Mouse (Mus musculus) heart, embryonic 15.5 days (tissue): ENCODE data around the gene Slc31a2. TPM values are rescaled to one million over a fixed set of nuclear protein-coding genes. Genes with fewer than 3 reads are reported as not detected.

Source experiments
- ATAC-seq: fragments of 200-750 bp; cut with Nextera tagmentation; replicated peaks from 2 replicates; pipeline ENCODE4 v1.8.0; 2017; ENCODE audit warnings: low read depth, moderate TSS enrichment; ENCODE audit not compliant: insufficient number of reproducible peaks, insufficient read depth, low FRiP score
- H3K27ac ChIP-seq: fragments of 300-500 bp; sonication (generic); 2 replicates; pipeline ENCODE4 v1.5.1; 2015; ENCODE audit warnings: mild to moderate bottlenecking, inconsistent platforms
- H3K27me3 ChIP-seq: fragments of 300-500 bp; sonication (generic); 2 replicates; pipeline ENCODE4 v1.6.1; 2015; ENCODE audit warnings: inconsistent platforms
- H3K36me3 ChIP-seq: fragments of 300-500 bp; sonication (generic); 2 replicates; pipeline ENCODE4 v1.6.1; 2015; ENCODE audit warnings: mild to moderate bottlenecking, inconsistent platforms
- H3K4me1 ChIP-seq: fragments of 300-500 bp; sonication (generic); replicated peaks from 2 replicates; pipeline ENCODE4 v1.6.1; 2015; ENCODE audit warnings: inconsistent platforms
- H3K4me2 ChIP-seq: fragments of 300-500 bp; sonication (generic); 2 replicates; pipeline ENCODE4 v1.6.1; 2015; ENCODE audit warnings: inconsistent platforms, mild to moderate bottlenecking, moderate library complexity
- H3K4me3 ChIP-seq: fragments of 300-500 bp; sonication (generic); 2 replicates; pipeline ENCODE4 v1.5.1; 2015; ENCODE audit warnings: mild to moderate bottlenecking, inconsistent platforms
- H3K9ac ChIP-seq: fragments of 300-500 bp; sonication (generic); 2 replicates; pipeline ENCODE4 v1.6.1; 2015; ENCODE audit warnings: mild to moderate bottlenecking, inconsistent platforms
- H3K9me3 ChIP-seq: fragments of 300-500 bp; sonication (generic); replicated peaks from 2 replicates; pipeline ENCODE4 v1.6.1; 2016; ENCODE audit warnings: inconsistent platforms
- WGBS: fragments of 180-500 bp; shearing (Covaris S2); methylation state at CpG from one replicate; pipeline ENCODE4 v1.1.7; 2015; ENCODE audit warnings: mixed read lengths; 5-methylcytosine and 5-hydroxymethylcytosine counted together
- polyA plus RNA-seq: library from polyadenylated mRNA; unstranded; fragments of >200 nt; fragmentation: Nextera tagmentation; extraction: Ambion mirVana; gene quantifications from 2 replicates; pipeline ENCODE4 v1.2.1, GENCODE M21; 2015

The Slc31a2 gene
- 22.2 and 27.3 TPM in 2 replicates for polyA plus RNA-seq

DNA sequence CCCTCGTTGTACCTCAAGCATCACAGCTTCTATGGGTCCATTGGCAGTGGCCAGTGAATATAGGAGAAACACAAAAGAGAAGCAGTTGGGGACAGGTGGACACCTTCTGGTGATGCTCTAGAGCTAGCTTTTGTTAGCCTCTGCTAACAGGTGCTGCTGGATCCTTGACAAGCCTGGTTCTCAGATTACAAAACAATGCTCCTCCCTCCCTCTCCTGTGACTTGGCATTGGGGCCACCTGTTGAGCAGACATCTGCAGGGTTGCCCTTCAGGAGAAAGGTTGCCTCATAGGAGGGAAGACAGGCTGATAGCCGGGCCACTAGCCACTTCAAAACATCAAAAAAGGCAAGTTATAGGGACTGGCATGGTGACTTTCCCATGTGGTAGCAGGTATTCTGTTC lies at the start of gene Slc31a2:
Slc31a2 (plus strand) TSS at position 287 of the 400 bp plus-strand sequence.
- 41% methylated on average over 2 of the region's 2 CpGs for WGBS
- peaks cover 4% of the 10 kb centered on the region; the same call in 1 of the 2 replicates for H3K4me1 ChIP-seq
- ATAC-seq, result no peak

DNA sequence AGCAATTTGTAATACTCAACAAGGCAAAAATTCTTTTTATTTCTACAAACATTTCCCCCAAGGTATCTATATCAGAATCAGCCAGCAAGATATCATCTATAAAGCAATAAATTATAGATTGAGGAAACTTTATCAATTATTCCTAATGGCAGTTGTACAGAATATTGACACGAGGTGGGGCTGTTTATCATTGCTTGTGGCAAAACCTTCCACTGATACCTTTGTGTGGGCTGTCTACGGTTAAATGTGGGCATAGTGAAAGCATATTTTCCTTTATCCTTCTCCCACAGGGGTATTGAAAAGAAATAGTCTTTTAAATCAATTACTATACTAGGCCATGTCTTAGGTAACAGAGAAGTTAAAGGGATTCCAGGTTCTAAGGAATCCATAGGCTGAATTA lies 48.9 kb upstream of the Slc31a2 start:
- peaks cover 5% of the 10 kb centered on the region; the same call in 1 of the 2 replicates for H3K4me1 ChIP-seq
- no peak overlapping the region for H3K4me2 ChIP-seq
- H3K9me3 ChIP-seq, result no peaks in the 10 kb centered on the region
- no peak for ATAC-seq
- no peak overlapping the region for H3K27ac ChIP-seq
- H3K9ac ChIP-seq, result no peak overlapping the region
- H3K4me3 ChIP-seq, result no peak overlapping the region
- 64% methylated on average over 2 of the region's 2 CpGs for WGBS
- H3K27me3 ChIP-seq, result no peaks in the 10 kb centered on the region
- H3K36me3 ChIP-seq, result no peaks in the 10 kb centered on the region

More for the DNA sequence above, at the start of gene Slc31a2:
- H3K27me3 ChIP-seq, result no peaks in the 10 kb centered on the region
- no peaks in the 10 kb centered on the region for H3K36me3 ChIP-seq
- H3K9me3 ChIP-seq, result no peaks in the 10 kb centered on the region
- H3K9ac ChIP-seq, result no peak within 1 kb of the TSS
- H3K27ac ChIP-seq, result no peak within 1 kb of the TSS
- H3K4me2 ChIP-seq, result no peak within 1 kb of the TSS
- no peak within 1 kb of the TSS for H3K4me3 ChIP-seq

DNA sequence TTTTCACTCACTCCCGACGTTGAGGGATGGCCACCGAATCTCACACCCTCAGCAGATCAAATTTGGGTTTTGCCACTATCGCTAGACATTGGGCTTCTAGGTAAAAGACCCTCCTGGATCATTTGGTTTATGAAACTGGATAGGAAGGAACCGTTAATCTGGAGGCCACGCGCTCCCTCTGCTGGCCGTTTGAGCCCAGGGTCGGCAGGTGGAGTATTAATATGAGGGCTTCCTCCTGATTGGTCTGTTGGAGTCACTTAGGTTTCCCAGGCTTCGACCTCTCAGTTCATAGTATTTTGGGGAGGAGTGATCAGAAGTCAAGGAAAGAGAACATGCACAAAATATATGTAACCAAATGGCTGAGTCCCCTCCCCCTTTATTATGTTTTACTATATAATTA lies 34.0 kb upstream of the Slc31a2 start:
- H3K36me3 ChIP-seq, result no peaks in the 10 kb centered on the region
- no peaks in the 10 kb centered on the region for H3K9me3 ChIP-seq
- ATAC-seq, result no peak
- H3K4me1 ChIP-seq, result no peaks in the 10 kb centered on the region
- no peak overlapping the region for H3K4me2 ChIP-seq
- no peak overlapping the region for H3K9ac ChIP-seq
- H3K27ac ChIP-seq, result no peak overlapping the region
- WGBS, result 31% methylated on average over 10 of the region's 10 CpGs
- H3K4me3 ChIP-seq, result no peak overlapping the region
- H3K27me3 ChIP-seq, result no peaks in the 10 kb centered on the region

DNA sequence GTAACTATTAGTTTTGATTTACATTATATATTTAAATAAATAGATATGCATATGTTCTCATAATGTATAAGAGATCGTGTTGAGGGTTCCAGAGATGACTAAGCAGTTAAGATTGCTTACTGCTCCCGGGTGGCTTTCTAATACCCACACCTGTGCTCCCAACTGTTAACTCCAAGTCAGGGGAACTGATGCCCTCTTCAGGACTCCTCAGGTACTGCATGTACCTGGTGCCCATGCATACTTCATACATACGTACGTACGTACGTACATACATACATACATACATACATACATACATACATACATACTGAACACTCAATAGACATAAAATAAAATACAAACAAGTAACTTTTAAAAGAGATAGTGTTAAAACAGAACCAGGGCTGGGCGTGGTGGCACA lies 32.9 kb upstream of the Slc31a2 start:
- 85% methylated on average over 7 of the region's 7 CpGs for WGBS
- Histone ChIP-seq H3K27ac (no peak overlapping the region), H3K4me2 (no peak overlapping the region), H3K9me3 (no peaks in the 10 kb centered on the region), H3K9ac (no peak overlapping the region), H3K4me3 (no peak overlapping the region), H3K27me3 (no peaks in the 10 kb centered on the region), H3K4me1 (no peaks in the 10 kb centered on the region), H3K36me3 (no peaks in the 10 kb centered on the region)
- ATAC-seq, result no peak

DNA sequence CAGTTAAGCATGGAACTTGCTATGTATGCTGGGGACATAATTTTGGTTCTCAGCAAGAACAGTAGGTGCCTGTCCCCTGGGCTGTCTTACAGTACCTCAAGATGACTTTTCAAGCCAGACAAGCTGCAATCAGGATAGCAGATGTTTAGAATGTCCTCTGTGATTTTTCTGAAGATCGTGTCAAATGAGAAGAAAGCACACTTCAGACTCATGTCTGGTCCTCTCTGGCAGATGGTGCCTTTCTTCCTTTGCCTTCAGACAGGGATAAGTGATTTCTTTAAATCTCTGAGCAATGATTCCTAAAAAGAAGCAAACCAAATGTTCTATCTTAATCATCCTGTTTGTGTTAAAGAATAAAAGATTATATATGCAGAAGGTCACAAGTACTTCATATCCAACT lies 32.2 kb upstream of the Slc31a2 start:
- H3K9me3 ChIP-seq, result no peaks in the 10 kb centered on the region
- H3K4me1 ChIP-seq, result no peaks in the 10 kb centered on the region
- H3K4me2 ChIP-seq, result no peak overlapping the region
- no peaks in the 10 kb centered on the region for H3K27me3 ChIP-seq
- 55% methylated on average over 1 of the region's 1 CpGs for WGBS
- H3K36me3 ChIP-seq, result no peaks in the 10 kb centered on the region
- no peak overlapping the region for H3K27ac ChIP-seq
- ATAC-seq, result no peak
- no peak overlapping the region for H3K4me3 ChIP-seq
- no peak overlapping the region for H3K9ac ChIP-seq

DNA sequence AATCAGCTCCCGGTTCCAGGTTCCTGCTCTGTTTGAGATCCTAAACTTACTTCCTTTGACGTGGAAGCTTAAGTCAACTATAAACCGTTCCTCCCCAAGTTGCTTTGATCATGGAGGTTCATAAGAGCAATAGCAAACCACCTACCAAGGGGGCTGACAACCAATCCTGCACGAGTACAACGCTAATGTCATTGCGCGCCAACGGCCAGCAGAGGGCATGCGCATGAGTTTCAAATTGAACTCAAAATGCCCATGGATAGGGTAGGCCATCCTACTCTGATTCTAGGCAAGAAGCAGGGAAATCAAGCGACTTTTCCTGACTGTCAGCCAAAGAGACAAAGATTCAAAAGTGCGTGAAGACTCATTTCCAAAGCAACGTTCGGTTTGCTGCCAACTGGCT lies 31.6 kb upstream of the Slc31a2 start, which contains the start of gene Zfp37:
Zfp37 (minus strand) TSS at position 279 of the 400 bp plus-strand sequence.
- H3K9ac ChIP-seq, result no peak within 1 kb of the TSS
- no peak within 1 kb of the TSS for H3K4me2 ChIP-seq
- no peak within 1 kb of the TSS for H3K27ac ChIP-seq
- no peaks in the 10 kb centered on the region for H3K9me3 ChIP-seq
- no peaks in the 10 kb centered on the region for H3K27me3 ChIP-seq
- WGBS, result 66% methylated on average over 13 of the region's 13 CpGs
- H3K4me1 ChIP-seq, result no peaks in the 10 kb centered on the region
- no peak for ATAC-seq
- no peak within 1 kb of the TSS for H3K4me3 ChIP-seq
- no peaks in the 10 kb centered on the region for H3K36me3 ChIP-seq

DNA sequence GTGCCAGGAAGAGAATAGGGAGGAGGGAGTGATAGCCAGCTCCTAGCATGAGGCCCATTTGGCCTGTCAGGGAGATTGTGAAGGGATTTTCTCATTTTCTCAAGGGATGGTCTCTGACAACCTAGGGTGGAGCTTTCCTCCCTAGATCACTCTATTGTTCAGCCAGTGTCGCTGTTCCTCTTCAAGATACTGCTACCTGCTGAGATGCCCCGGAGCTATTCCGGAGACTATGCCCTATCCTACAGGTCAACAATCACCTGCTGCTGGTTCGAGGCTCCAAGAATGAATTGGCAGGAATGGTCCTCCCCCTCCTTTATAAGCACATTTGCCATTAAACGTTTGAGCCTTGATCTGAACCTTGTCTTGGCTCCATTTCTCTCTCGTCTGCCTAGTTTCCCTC lies 21.8 kb upstream of the Slc31a2 start:
- 61% methylated on average over 6 of the region's 6 CpGs for WGBS
- Histone ChIP-seq H3K4me2 (no peak overlapping the region), H3K36me3 (no peaks in the 10 kb centered on the region), H3K27me3 (no peaks in the 10 kb centered on the region), H3K9ac (no peak overlapping the region), H3K4me1 (no peaks in the 10 kb centered on the region), H3K4me3 (no peak overlapping the region), H3K27ac (no peak overlapping the region), H3K9me3 (no peaks in the 10 kb centered on the region)
- ATAC-seq, result no peak

DNA sequence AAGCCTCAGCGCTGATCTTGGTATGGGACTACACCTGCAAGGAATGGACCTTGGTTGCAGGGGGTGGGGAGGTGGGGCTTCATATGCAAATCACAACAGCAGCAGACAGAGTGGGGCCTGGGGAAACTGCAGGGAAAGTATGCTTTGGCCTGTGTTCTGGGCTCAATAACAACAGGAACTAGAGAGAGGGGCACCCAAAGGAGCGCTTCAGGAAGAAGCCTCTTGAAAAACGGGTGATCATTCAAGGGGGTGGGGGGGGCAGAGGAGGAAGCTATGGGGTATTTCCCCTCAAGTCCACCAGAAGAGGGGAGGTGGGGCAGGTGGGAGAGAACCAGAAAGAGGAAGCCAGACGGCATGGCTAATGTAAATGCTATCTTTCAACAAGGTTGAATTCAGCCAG lies 14.0 kb upstream of the Slc31a2 start:
- H3K4me3 ChIP-seq, result no peak overlapping the region
- 25% methylated on average over 4 of the region's 4 CpGs for WGBS
- H3K4me2 ChIP-seq, result no peak overlapping the region
- H3K36me3 ChIP-seq, result no peaks in the 10 kb centered on the region
- no peaks in the 10 kb centered on the region for H3K9me3 ChIP-seq
- H3K27ac ChIP-seq, result no peak overlapping the region
- H3K9ac ChIP-seq, result no peak overlapping the region
- no peak for ATAC-seq
- H3K4me1 ChIP-seq, result no peaks in the 10 kb centered on the region
- H3K27me3 ChIP-seq, result no peaks in the 10 kb centered on the region

DNA sequence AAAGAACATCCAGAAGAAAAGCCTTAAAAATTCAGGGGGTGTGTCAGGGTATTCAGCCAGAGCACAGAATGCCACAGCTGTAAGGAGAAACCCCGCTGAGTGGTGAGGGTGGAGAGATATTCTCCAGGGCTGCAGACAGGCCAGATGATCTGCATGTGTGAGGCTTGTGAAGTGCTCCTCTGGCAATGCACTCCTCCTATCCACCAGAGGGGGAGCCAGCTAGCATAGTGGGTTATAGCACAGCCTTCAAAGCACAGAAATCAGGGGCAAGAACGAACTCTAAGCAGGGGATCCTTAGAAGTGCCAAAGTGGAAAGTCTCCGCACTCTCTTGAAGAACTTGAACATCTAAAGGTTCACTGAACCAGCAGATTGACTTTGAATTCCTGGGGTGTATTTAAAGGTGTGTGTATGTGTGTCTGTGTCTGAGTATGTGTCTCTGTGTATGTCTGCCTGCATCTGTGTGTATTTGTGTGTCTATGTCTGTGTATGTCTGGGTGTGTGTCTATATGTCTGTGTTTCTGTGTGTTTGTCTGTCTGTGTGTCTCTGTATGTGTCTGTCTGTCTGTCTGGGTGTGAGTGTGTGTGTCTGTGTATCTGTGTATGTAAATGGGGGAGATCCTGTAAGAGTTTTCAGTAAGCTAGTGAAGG lies 11.3 kb upstream of the Slc31a2 start:
- Histone ChIP-seq H3K9ac (no peak overlapping the region), H3K4me1 (no peaks in the 10 kb centered on the region), H3K27me3 (no peaks in the 10 kb centered on the region), H3K4me2 (no peak overlapping the region), H3K27ac (no peak overlapping the region), H3K36me3 (no peaks in the 10 kb centered on the region), H3K9me3 (no peaks in the 10 kb centered on the region), H3K4me3 (no peak overlapping the region)
- no peak for ATAC-seq
- 36% methylated on average over 3 of the region's 3 CpGs for WGBS

DNA sequence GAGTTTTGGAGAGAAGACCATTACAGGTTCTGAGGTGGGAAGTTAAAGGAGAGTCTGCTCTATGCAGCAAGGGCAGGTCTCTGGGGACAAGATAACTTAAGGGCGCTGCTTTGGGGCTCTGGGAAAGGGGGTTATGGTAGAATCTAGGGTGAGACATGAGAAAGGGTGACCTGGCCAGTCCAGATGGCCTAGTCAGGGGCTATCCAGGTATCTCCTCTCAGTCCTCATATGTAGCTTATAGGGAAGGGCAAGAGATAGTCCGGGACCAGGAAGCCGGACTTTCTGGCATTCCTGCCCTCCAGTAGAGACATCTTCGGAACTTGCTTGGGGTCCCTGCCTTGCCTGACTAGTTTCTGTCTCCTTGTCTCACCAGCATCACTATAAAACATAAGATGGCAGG lies 10.6 kb upstream of the Slc31a2 start:
- H3K27ac ChIP-seq, result no peak overlapping the region
- H3K4me3 ChIP-seq, result no peak overlapping the region
- H3K9me3 ChIP-seq, result no peaks in the 10 kb centered on the region
- H3K4me2 ChIP-seq, result no peak overlapping the region
- no peak for ATAC-seq
- 88% methylated on average over 4 of the region's 4 CpGs for WGBS
- H3K4me1 ChIP-seq, result no peaks in the 10 kb centered on the region
- H3K27me3 ChIP-seq, result no peaks in the 10 kb centered on the region
- H3K36me3 ChIP-seq, result no peaks in the 10 kb centered on the region
- no peak overlapping the region for H3K9ac ChIP-seq

DNA sequence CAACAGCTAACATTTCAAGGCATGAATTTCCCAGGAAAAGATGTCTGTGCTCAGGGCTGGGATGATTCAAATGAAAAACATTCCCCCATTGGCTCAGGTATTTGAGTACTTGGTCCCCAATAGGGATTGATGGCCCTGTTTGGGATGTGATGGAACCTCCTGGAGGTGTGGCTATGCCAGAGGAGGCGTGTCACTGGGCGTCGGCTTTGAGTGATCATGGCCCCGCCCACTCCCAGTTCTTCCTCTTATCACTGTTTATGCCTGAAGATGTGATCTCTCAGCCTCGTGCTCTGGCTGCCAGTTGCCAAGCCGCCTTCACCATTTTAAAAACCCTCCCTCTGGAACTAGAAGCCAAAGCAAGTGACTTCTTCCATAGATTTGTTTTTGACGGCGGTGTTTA lies 7.8 kb upstream of the Slc31a2 start:
- Histone ChIP-seq H3K27ac (no peak overlapping the region), H3K4me3 (no peak overlapping the region), H3K36me3 (no peaks in the 10 kb centered on the region), H3K9ac (no peak overlapping the region), H3K4me1 (no peaks in the 10 kb centered on the region), H3K9me3 (no peaks in the 10 kb centered on the region), H3K4me2 (no peak overlapping the region), H3K27me3 (no peaks in the 10 kb centered on the region)
- WGBS, result 46% methylated on average over 8 of the region's 8 CpGs
- no peak for ATAC-seq

DNA sequence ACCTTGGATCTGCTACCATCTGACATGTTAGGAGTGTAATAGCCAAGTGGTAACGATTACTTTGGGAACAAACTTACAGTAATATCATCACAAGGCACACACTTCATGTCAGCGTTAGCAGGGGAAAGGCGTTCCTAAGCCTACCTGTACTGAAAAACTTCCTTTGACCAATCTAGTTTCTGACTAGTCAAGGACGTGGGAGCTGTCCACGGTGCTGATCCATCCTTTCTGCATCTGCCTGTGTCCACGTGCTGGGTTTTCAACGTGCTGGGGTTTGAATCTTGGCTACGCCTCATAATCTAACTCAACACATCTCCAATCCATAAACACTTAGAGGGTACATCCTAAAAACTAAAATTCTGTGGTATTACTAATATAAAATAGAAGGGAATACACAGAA lies 5.4 kb upstream of the Slc31a2 start:
- Histone ChIP-seq H3K9me3 (no peaks in the 10 kb centered on the region), H3K36me3 (no peaks in the 10 kb centered on the region), H3K4me1 (no peaks in the 10 kb centered on the region), H3K4me2 (no peak overlapping the region), H3K27ac (no peak overlapping the region), H3K4me3 (no peak overlapping the region), H3K27me3 (no peaks in the 10 kb centered on the region), H3K9ac (no peak overlapping the region)
- no peak for ATAC-seq
- 20% methylated on average over 8 of the region's 8 CpGs for WGBS
